7 mouse cellular contexts compared by ENCODE assay signal in genomic region chr8:124230496-124231175, GRCm38 (mm10). TPM values are rescaled to one million over a fixed set of nuclear protein-coding genes. Genes with fewer than 3 reads are reported as not detected.
DNase-seq lines count a peak whose midpoint lies in the region; ATAC-seq and TF ChIP-seq lines count a peak whose summit lies in the region.

No protein-coding gene starts in this region.

- intact Hi-C loops in left cerebral cortex, adult 2 months (cut with DNase I), result loop anchor here (5.0 kb wide), 2 partner anchors 92 to 153 kb away; no protein-coding TSS in a partner anchor

- H3K4me2 ChIP-seq in embryonic facial prominence, embryonic 13.5 days, result peak overlapping the region; percentile 97
- H3K4me2 ChIP-seq in intestine, embryonic 14.5 days (ENCODE audit: low read length), result peak overlapping the region; percentile 93
- H3K4me2 ChIP-seq in neural tube, embryonic 13.5 days, result peak overlapping the region; percentile 96

- no peak for DNase-seq in left cerebral cortex, adult 2 months (ENCODE audit: extremely low spot score in 1 of 2, low spot score in 2 of 2)
- no peak for DNase-seq in left cerebral cortex, adult 8-10 months (ENCODE audit: low spot score in 2 of 2)
- no peak for DNase-seq in intestine, embryonic 14.5 days (ENCODE audit: low spot score)
- DNase-seq in layer of hippocampus, postnatal 14 days (ENCODE audit: low spot score in 2 of 2), result no peak
- no peak for DNase-seq in yolk sac, embryonic 10.5 days (ENCODE audit: low spot score)

- peaks cover 28% of the 10 kb centered on the region for H3K4me1 ChIP-seq in embryonic facial prominence, embryonic 13.5 days
- peaks cover 16% of the 10 kb centered on the region for H3K4me1 ChIP-seq in intestine, embryonic 14.5 days (replicated peaks; ENCODE audit: control insufficient read depth, insufficient read depth, low read length)
- peaks cover 43% of the 10 kb centered on the region for H3K4me1 ChIP-seq in neural tube, embryonic 13.5 days (replicated peaks)

- no peak for TF ChIP-seq CTCF in left cerebral cortex, adult 2 months (IDR thresholded peaks at IDR 0.05)

- H3K9ac ChIP-seq in embryonic facial prominence, embryonic 13.5 days, result no peak overlapping the region
- peak overlapping the region; percentile 88; the same call in 1 of the 2 replicates for H3K9ac ChIP-seq in intestine, embryonic 14.5 days (ENCODE audit: low read length)
- peak overlapping the region; percentile 94 for H3K9ac ChIP-seq in neural tube, embryonic 13.5 days

- ATAC-seq in embryonic facial prominence, embryonic 13.5 days (ENCODE audit: insufficient number of reproducible peaks, insufficient read depth, low FRiP score, low TSS enrichment, low read depth), result no peak
- ATAC-seq in intestine, embryonic 14.5 days (replicated peaks; ENCODE audit: low FRiP score, low TSS enrichment, low read depth), result peak; percentile 57
- ATAC-seq in neural tube, embryonic 13.5 days (ENCODE audit: low read depth), result peak; percentile 4; the same call in 1 of the 2 replicates

- H3K9me3 ChIP-seq in embryonic facial prominence, embryonic 13.5 days, result no peaks in the 10 kb centered on the region
- H3K9me3 ChIP-seq in intestine, embryonic 14.5 days (ENCODE audit: control insufficient read depth, low read length), result no peaks in the 10 kb centered on the region
- no peaks in the 10 kb centered on the region for H3K9me3 ChIP-seq in neural tube, embryonic 13.5 days

- H3K4me3 ChIP-seq in left cerebral cortex, adult 2 months, result peak overlapping the region; percentile 51
- H3K4me3 ChIP-seq in embryonic facial prominence, embryonic 13.5 days, result peak overlapping the region; percentile 89
- peak overlapping the region; percentile 85 for H3K4me3 ChIP-seq in intestine, embryonic 14.5 days (ENCODE audit: low read depth, low read length)
- peak overlapping the region; percentile 91 for H3K4me3 ChIP-seq in neural tube, embryonic 13.5 days

- WGBS in embryonic facial prominence, embryonic 13.5 days, result 49% methylated on average over 8 of the region's 8 CpGs
- 55% methylated on average over 8 of the region's 8 CpGs for WGBS in intestine, embryonic 14.5 days
- WGBS in neural tube, embryonic 13.5 days, result 46% methylated on average over 8 of the region's 8 CpGs

- peak overlapping the region; percentile 84 for H3K27ac ChIP-seq in left cerebral cortex, adult 2 months
- H3K27ac ChIP-seq in embryonic facial prominence, embryonic 13.5 days, result no peak overlapping the region
- no peak overlapping the region for H3K27ac ChIP-seq in intestine, embryonic 14.5 days (ENCODE audit: low read depth)
- 0 out of 2 replicates have a peak overlapping the region, but pooled peaks have one; percentile 10 for H3K27ac ChIP-seq in neural tube, embryonic 13.5 days (replicated peaks)

- no peaks in the 10 kb centered on the region for H3K36me3 ChIP-seq in embryonic facial prominence, embryonic 13.5 days
- H3K36me3 ChIP-seq in intestine, embryonic 14.5 days (ENCODE audit: control insufficient read depth, insufficient read depth, low read length), result no peaks in the 10 kb centered on the region
- H3K36me3 ChIP-seq in neural tube, embryonic 13.5 days, result no peaks in the 10 kb centered on the region

- H3K27me3 ChIP-seq in embryonic facial prominence, embryonic 13.5 days, result no peaks in the 10 kb centered on the region
- no peaks in the 10 kb centered on the region for H3K27me3 ChIP-seq in intestine, embryonic 14.5 days (replicated peaks; ENCODE audit: control insufficient read depth, insufficient read depth, low read length)
- no peaks in the 10 kb centered on the region; the same call in 1 of the 2 replicates for H3K27me3 ChIP-seq in neural tube, embryonic 13.5 days

RNA-seq across cellular contexts. Expression of gene Galnt2, which starts 0.6 kb away (rescaled TPM):
- 10 to 100 TPM; 53.0 to 58.8 TPM for total RNA-seq in left cerebral cortex, adult 2 months (2021)
- 10 to 100 TPM; 34.5 to 49.5 (median 39.8) TPM for total RNA-seq in left cerebral cortex, adult 8-10 months (2022)
- 42.0 and 46.2 TPM in 2 replicates for polyA plus RNA-seq in embryonic facial prominence, embryonic 13.5 days (2015; fragmentation: Nextera tagmentation; extraction: Ambion mirVana)
- polyA plus RNA-seq in intestine, embryonic 14.5 days (2014; fragmentation: Nextera tagmentation; extraction: Ambion mirVana), result 60.5 and 63.9 TPM in 2 replicates
- 61.4 and 64.5 TPM in 2 replicates for polyA plus RNA-seq in neural tube, embryonic 13.5 days (2015; fragmentation: Nextera tagmentation; extraction: Ambion mirVana)
- total RNA-seq in layer of hippocampus, postnatal 14 days (2021), result 10 to 100 TPM; 53.7 to 56.6 TPM

Comparison
In these comparisons a context has a peak if more than half of its experiments do, and no peak if none do; other contexts are left out.
1. H3K27ac ChIP-seq: peak in left cerebral cortex, adult 2 months (single experiment) and neural tube, embryonic 13.5 days (single experiment); none in embryonic facial prominence, embryonic 13.5 days (single experiment) and intestine, embryonic 14.5 days (single experiment).
2. Peak in every context shown above with its lines, with median percentiles within 50 percentile points of each other: H3K4me3 ChIP-seq and H3K4me2 ChIP-seq.